Mouse (Mus musculus): ENCODE measurements around the gene Mcub.

DNA sequence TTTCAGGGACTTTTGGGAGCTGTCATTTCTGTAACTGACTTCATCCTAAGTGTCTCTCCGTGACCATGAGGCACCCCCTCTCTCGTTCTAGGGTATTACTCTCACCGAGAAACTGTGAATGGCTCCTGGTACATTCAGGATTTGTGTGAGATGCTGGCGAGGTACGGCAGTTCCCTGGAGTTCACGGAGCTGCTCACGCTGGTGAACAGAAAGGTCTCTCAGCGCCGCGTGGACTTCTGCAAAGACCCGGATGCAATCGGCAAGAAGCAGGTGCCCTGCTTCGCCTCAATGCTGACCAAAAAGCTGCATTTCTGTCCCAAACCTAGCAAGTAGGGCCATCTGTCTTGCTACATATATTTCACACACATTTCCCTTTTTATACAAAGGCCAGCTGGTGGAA is 56.8 kb downstream of the Mcub start:
- no peak for TF ChIP-seq ZC3H11A (IDR thresholded peaks at IDR 0.05; ENCODE audit: borderline replicate concordance, low read depth, low read length)
- no peak for TF ChIP-seq HCFC1 (IDR thresholded peaks at IDR 0.05; ENCODE audit: borderline replicate concordance, insufficient read depth, low read length)
- no peak for TF ChIP-seq CHD2 (IDR thresholded peaks at IDR 0.05; ENCODE audit: low read depth, low read length)

All from ES-E14 (cell line).